Mouse (Mus musculus): ENCODE results near the gene Armh3. TPM values are rescaled to one million over a fixed set of nuclear protein-coding genes. Genes with fewer than 3 reads are reported as not detected.
"Not testable (repeated sequence)": the region's sequence is repeated elsewhere in the genome, so short reads cannot be mapped to it uniquely, and the experiment has no call there.

Armh3 gene
- total RNA-seq, 4 experiments from 2014 or later = 18.4 to 24.1 (median 22.3) TPM

DNA sequence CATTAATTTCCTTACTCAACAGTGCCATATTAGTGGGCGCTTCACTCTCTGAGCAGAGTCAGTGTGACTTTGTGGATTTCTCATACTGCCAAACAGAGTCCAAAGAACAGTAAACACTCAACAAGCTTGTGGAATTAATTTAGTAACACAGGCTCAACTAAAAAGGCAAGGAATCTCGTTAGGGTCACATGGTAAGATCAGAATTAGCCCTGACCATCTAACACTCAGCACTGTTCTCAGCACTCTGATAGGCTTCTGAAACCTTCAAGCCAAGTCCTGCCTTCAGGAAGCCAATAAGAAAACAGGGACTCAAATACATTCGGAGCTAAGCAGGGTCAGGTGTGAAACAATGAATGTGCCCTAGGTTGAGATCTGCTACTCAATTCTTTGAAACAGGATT is 172.1 kb downstream of the Armh3 start:
- no peak for DNase-seq (ENCODE audit: low spot score in 2 of 2)

- no peak for DNase-seq (ENCODE audit: low spot score in 2 of 2)
These were observed 176.5 kb downstream of the Armh3 start for GRCm38 (mm10) chr19:45821832-45822231.

DNA sequence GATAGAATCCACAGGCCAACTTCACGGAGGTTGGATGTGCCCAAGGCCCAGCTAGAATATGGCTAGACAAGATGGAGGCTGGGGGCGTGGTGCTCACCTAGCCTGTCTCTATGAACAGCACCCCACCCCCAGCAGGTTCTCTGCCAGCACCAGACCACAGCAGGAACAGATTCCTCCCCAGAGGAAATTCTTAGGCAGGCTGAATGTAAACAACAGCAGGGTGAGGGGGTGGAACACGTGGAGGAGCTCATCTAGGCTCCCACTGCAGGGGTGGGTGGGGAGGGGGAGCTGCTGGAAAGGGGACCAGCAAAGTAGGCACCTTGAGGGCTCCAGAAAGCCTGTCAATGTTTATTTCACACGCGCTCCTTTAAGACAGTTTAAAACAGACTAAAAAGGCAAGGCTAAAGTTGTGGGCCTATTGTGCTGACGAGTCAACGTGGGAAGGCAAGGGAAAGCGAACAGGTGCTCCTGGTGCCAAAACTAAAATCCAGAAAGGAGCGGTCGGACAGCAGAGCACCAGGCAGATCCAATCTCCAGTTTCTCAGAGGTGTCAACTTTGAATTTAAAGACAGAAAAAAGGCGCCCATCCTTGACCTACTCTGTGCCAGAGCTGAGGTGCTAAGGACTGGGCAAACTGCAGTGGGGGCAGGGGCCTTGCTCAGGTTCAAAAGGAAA is 180.3 kb downstream of the Armh3 start:
- DNase-seq (ENCODE audit: low spot score in 2 of 2) = peak in 1 of 2 experiments; percentile 55

DNA sequence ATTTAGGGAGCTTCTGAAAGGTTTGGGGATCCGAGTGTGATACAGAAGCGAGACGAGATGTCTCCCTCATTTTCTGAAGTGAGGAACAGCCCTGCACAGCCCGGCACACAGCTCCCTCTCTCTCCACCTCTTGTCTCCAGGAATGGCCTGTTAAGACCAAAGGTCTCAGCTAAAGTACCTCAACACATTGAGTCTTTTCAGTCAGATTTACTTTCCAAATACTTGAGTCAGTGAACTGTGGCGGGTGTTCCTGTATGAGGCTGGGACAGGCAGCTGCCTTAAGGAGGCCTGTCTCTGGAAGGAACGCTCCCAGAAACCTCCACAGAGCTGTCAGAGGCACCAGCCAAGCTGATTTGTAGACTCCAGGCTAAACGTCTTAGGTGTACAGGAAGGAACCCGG is 181.6 kb downstream of the Armh3 start:
- no peak for DNase-seq (ENCODE audit: low spot score in 2 of 2)

DNA sequence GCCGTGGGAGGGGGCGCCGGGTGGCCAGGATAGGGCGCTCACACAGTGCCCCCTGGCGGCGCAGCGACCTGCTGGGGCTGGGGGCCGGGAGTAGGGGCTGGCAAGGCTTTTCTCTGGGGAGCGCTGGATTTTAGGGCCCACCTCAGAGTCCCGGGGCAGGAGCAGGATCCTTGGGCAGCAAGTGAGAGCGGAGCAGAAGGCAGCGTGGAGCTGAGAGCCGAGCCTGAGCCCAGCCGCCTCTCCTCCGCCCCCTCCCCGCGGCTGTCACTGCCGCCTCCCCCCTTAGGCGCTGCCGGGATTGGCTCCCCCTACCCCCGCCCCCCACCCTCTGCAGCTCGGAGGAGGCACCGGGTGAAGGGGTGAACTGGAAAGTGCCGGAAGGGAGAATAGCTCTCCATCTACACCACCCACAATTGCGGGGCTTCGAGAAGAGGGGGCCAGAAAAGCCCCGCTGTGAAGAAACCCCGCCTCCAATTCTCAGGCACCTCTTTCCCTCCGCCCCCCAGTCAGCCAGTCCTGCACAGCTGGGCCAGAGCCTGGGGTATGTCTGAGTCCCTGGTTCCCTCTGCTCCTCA is 182.4 kb downstream of the Armh3 start, which contains the start of gene Kcnip2:
Kcnip2 (minus strand) TSS at position 231 of the 575 bp plus-strand sequence.
- peak in 1 of 2 experiments; percentile 55 for DNase-seq (ENCODE audit: low spot score in 2 of 2)

- no peak for DNase-seq (ENCODE audit: low spot score in 2 of 2)
These were observed 183.1 kb downstream of the Armh3 start for GRCm38 (mm10) chr19:45815170-45815569.

- no peak for DNase-seq (ENCODE audit: low spot score in 2 of 2)
These were observed 184.5 kb downstream of the Armh3 start for GRCm38 (mm10) chr19:45813801-45814200.

DNA sequence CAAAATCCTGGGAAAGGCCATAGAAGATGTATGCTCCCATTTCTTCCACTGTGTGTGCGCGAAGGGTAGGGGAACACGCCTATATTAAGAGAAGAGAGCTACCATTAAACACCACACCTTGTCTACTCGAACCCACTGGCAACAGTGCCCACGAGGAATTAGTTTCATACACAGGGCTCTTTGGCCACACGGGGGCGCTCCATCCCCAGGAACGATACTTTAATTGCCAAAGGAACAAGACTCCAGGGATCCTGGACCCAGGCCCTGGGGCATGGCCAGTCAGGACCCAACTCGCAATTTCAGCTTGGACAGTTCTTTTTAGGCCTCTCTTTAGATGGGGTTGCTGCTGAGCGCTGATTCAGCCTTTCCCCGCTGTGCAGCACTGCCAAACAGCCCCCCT is 185.0 kb downstream of the Armh3 start:
- DNase-seq (ENCODE audit: low spot score in 2 of 2) = peak; percentile 83 to 94

DNA sequence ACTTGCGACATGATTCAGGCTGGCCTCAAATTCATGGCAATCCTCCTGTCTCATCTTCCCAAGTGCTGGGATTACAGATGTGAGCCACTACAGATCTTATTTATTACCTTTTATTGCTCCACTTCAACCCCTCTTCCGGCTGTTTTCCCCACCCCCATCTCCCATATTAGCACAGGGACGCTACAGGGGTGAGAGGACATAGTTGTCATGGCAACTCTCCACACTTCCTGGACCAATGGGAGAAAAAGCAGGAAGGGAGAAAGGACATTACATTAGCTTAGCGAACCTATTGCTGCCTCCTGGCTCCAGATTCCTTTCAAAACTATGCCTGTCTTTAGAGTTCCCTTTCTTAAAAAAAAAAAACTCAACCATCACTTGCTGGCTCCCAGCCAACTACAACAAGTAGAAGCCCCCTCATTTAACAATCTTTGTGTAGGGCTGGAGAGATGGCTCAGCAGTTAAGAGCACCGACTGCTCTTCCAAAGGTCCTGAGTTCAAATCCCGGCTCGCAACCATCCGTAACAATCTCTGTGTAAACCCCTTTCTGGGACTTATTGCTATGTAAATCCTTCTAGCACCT is 185.5 kb downstream of the Armh3 start:
- no peak for DNase-seq (ENCODE audit: low spot score in 2 of 2)

- DNase-seq (ENCODE audit: low spot score in 2 of 2) = no peak
These were observed 186.2 kb downstream of the Armh3 start for GRCm38 (mm10) chr19:45812115-45812514.

DNA sequence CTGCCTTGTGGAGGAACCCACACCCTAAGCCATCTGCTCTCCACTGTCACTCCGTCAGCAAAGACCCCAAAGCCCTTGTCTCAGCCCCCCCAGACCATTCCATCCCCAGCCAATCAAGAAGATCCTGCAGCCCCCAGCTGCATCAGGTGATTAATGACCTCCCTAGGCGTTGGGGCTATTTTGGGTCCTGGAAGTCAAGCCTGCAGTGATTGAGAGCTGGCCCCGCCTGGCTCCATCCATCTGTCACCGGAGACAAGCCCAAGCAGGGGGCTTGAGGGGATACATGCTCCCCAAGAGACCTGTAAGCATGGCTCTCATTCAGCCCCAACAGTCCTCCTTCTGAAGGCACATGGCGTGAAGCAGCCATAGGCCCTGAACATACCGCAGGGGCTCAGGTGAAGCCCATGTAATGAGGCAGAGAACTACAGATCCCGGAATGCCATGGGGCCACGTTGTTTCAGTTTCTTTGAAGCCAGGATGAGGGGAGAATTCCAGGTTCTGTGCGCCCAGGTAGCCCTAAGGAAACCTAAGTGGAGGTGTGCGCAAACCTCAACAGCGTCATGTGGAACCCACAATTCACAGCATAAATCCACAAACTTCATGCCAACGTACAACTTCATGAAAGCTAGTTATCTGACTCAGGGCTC is 187.1 kb downstream of the Armh3 start:
- no peak for DNase-seq (ENCODE audit: low spot score in 2 of 2)

DNA sequence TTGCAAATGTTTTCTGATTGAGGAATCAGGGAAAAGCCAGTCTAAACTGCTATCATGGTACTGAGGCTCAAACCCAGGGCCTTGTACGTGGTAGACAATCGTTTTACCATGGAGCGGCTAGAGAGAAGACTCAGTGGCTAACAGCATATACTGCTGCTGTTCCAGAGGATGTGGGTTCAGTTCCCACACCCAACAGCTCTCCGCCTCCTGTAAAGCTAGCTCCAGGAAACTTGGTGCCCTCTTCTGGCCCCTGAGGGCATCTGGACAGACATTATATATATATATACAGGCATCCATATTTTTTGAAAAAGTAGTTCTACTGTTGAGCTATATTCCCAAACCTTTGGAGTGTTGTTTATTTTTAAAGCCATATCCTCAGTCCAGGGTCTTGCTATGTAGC is 190.6 kb downstream of the Armh3 start:
- DNase-seq (ENCODE audit: low spot score in 2 of 2) = no peak

DNA sequence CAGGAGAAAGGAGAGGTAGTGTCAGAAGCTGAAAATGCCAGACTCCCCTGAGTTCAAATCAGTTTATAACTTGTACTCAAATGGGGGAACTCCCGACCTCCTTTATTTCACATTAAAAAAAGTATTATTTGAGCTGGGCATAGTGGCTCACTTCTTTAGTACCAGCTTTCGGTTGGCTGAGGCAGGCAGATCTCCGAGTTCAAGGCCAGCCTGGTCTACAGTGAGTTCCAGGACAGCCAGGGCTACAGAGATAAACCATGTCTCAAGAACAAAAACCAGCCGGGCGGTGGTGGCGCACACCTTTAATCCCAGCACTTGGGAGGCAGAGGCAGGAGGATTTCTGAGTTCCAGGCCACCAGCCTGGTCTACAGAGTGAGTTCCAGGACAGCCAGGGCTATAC is 192.5 kb downstream of the Armh3 start:
- not testable (repeated sequence) for DNase-seq (ENCODE audit: low spot score in 2 of 2)

DNA sequence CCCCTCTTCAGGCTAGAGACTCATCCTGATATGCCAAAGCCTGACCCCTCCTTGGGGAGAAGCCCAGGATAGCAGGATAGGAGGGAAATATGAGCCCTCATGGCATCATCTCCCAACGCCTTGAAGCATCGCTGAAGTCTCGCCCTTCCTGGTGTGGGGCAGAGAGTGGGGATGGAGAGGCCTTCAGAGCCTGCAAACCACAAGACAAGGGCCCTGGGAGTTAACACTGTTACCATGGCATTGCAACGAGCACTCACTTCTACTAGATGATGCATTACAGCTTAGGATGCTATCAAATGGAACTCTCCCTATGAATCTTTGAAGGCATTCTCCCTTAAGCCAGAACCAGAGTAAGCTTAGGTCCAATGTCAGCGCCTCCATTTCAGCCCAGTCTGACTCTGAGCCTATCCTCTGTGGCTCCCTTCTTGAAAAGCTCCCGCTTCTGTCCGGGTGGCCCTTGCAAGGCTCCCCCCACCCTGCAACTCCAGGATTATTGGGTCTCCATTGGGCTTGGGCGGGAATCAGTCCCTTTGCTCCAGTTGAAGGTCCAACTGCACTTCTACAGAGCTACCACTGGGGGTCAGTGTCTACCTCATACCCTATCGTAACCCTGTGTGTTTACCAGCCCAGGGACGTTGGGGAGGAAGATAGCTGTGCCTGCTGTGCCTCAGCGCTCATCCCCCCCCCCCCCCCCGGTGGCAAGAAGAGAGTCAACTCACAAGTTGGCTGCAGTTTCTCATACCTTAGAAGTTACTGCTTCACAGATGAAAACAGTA is 193.5 kb downstream of the Armh3 start:
- no peak for DNase-seq (ENCODE audit: low spot score in 2 of 2)

- DNase-seq (ENCODE audit: low spot score in 2 of 2) = no peak
These were observed 194.9 kb downstream of the Armh3 start for GRCm38 (mm10) chr19:45803408-45803807.

GRCm38 (mm10) chr19:45802702-45803101 is 195.6 kb downstream of the Armh3 start:
- no peak for DNase-seq (ENCODE audit: low spot score in 2 of 2)

GRCm38 (mm10) chr19:45796879-45797278 is 201.4 kb downstream of the Armh3 start:
- DNase-seq (ENCODE audit: low spot score in 2 of 2) = no peak

- no peak for DNase-seq (ENCODE audit: low spot score in 2 of 2)
These were observed 202.2 kb downstream of the Armh3 start for GRCm38 (mm10) chr19:45796061-45796556.

GRCm38 (mm10) chr19:45795406-45795944 is 202.8 kb downstream of the Armh3 start:
- no peak for DNase-seq (ENCODE audit: low spot score in 2 of 2)

GRCm38 (mm10) chr19:45794718-45795117 is 203.6 kb downstream of the Armh3 start:
- DNase-seq (ENCODE audit: low spot score in 2 of 2) = no peak

DNA sequence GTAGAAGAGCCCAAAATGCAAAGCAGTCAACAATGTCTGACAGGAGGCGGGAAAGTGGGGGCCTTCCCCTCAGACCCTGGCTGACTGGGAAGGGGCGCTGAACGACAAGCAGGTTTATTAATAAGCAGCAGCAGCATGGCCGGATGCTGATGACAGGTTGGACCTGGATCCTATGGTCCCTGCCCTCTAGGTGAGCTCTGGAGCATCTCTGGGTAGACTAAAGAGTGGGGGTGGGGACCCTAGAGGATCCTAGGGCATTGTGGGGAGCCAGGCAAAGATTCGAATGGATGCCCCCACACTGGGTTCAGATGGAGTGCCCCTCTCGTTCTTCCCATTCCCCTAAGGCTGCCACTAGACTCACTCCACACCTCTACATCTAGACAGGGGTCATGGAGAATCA is 205.9 kb downstream of the Armh3 start:
- DNase-seq (ENCODE audit: low spot score in 2 of 2) = no peak
